Mouse (Mus musculus) ES-Bruce4 (cell line): Measurements from ENCODE around the gene Ranbp9. TPM values are rescaled to one million over a fixed set of nuclear protein-coding genes. Genes with fewer than 3 reads are reported as not detected.
A peak's percentile ranks its signal among the peaks of the same experiment; 100 is the strongest.

Experiments used
- H3K27ac ChIP-seq: 2 replicates; pipeline ENCODE4 v1.5.1; 2012; ENCODE audit warnings: low read length, inconsistent platforms; ENCODE audit not compliant: insufficient read depth
- H3K27me3 ChIP-seq: 2 replicates; pipeline ENCODE4 v1.6.1; 2012; ENCODE audit warnings: mild to moderate bottlenecking, low read length, inconsistent platforms; ENCODE audit not compliant: control insufficient read depth, poor library complexity, insufficient read depth, severe bottlenecking
- H3K36me3 ChIP-seq: 2 replicates; pipeline ENCODE4 v1.6.1; 2012; ENCODE audit warnings: inconsistent platforms, mild to moderate bottlenecking, low read length, moderate library complexity; ENCODE audit not compliant: control insufficient read depth, poor library complexity, insufficient read depth, severe bottlenecking
- H3K4me1 ChIP-seq: one replicate; pipeline ENCODE4 v1.8.1; 2011; ENCODE audit warnings: low read length; ENCODE audit not compliant: control insufficient read depth, insufficient read depth
- H3K4me3 ChIP-seq: 2 replicates; pipeline ENCODE4 v1.5.1; 2011; ENCODE audit warnings: low read depth, mild to moderate bottlenecking, low read length
- H3K9ac ChIP-seq: 2 replicates; pipeline ENCODE4 v1.6.1; 2012; ENCODE audit warnings: low read depth, mild to moderate bottlenecking, inconsistent platforms; ENCODE audit not compliant: poor library complexity, severe bottlenecking
- H3K9me3 ChIP-seq: replicated peaks from 2 replicates; pipeline ENCODE4 v1.6.1; 2012; ENCODE audit warnings: mild to moderate bottlenecking, low read length, inconsistent platforms; ENCODE audit not compliant: control insufficient read depth, poor library complexity, insufficient read depth, severe bottlenecking
- CTCF ChIP-seq: IDR thresholded peaks from one replicate; pipeline ENCODE4 v1.8.1; 2011; ENCODE audit warnings: low read depth, low read length
- EP300 ChIP-seq: IDR thresholded peaks from 2 replicates; pipeline ENCODE4 v1.6.1; 2011; ENCODE audit warnings: low read depth, low read length; ENCODE audit not compliant: insufficient read depth
- POLR2A ChIP-seq: IDR thresholded peaks from one replicate; pipeline ENCODE4 v1.8.1; 2011; ENCODE audit warnings: low read length; ENCODE audit not compliant: insufficient read depth
- polyA plus RNA-seq: library from polyadenylated mRNA; stranded (reverse); fragments of >200 nt; gene quantifications from 2 replicates; pipeline ENCODE4 v1.2.4, GENCODE M21; 2011; ENCODE audit warnings: low read depth; ENCODE audit not compliant: missing spikeins, insufficient read depth, insufficient read length

Ranbp9 gene
- polyA plus RNA-seq, 1 experiment: 79.6 TPM

GRCm38 (mm10) chr13:43514950-43515358 is 33.9 kb upstream of the Ranbp9 start:
- Histone ChIP-seq H3K27me3 (no peaks in the 10 kb centered on the region), H3K4me1 (no peaks in the 10 kb centered on the region), H3K9me3 (no peaks in the 10 kb centered on the region), H3K9ac (peak overlapping the region; percentile 44), H3K4me3 (peak overlapping the region; percentile 64), H3K36me3 (no peaks in the 10 kb centered on the region), H3K27ac (no peak overlapping the region)
- TF ChIP-seq POLR2A (peak; percentile 93), EP300 (no peak), CTCF (no peak)

DNA sequence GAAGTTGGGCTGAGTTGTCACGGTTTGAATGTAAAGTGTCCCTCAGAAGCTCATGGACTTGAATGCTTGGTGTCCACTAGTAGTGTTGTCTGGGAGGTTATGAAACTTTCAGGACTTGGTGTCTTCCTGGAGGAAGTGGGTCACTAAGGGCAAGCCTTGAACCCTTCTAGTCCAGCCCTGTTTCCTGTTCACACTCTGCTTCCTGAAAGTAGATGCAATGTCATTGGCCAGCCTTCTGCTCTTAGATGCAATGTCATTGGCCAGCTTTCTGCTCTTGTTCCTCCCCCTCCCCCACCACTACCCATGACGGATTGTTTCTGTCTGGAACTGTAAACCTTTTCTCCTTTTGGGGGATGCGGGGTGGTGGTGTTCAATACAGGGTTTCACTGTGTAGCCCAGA is 31.7 kb upstream of the Ranbp9 start:
- H3K36me3 ChIP-seq: no peaks in the 10 kb centered on the region
- no peak overlapping the region for H3K4me3 ChIP-seq
- no peak overlapping the region for H3K9ac ChIP-seq
- H3K4me1 ChIP-seq: no peaks in the 10 kb centered on the region
- H3K9me3 ChIP-seq: no peaks in the 10 kb centered on the region
- no peaks in the 10 kb centered on the region for H3K27me3 ChIP-seq
- TF ChIP-seq CTCF (no peak), EP300 (no peak), POLR2A (no peak)
- H3K27ac ChIP-seq: no peak overlapping the region

DNA sequence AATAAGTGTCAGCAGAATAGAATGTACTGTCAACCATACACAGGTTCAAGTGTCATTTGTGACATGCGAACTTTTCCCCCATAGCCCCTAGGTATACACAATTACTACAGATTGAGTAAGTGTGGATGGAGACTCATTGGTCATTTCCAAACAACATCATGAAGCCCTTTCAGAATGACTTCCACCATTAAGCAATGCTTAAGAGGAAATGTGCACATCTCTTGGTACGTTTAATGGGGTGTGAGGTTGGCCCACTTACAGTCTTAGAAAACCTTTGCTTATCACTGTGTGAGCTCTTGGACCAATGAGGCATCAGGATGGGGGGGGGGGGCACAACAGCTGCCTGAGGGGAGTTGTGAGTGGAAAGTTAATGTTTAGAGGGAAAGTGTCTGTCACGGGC is 24.7 kb upstream of the Ranbp9 start:
- H3K9ac ChIP-seq: no peak overlapping the region
- H3K4me3 ChIP-seq: no peak overlapping the region
- no peaks in the 10 kb centered on the region for H3K4me1 ChIP-seq
- no peak overlapping the region for H3K27ac ChIP-seq
- H3K9me3 ChIP-seq: no peaks in the 10 kb centered on the region
- H3K36me3 ChIP-seq: no peaks in the 10 kb centered on the region
- H3K27me3 ChIP-seq: no peaks in the 10 kb centered on the region
- no peak for TF ChIP-seq EP300
- TF ChIP-seq POLR2A: no peak
- no peak for TF ChIP-seq CTCF

DNA sequence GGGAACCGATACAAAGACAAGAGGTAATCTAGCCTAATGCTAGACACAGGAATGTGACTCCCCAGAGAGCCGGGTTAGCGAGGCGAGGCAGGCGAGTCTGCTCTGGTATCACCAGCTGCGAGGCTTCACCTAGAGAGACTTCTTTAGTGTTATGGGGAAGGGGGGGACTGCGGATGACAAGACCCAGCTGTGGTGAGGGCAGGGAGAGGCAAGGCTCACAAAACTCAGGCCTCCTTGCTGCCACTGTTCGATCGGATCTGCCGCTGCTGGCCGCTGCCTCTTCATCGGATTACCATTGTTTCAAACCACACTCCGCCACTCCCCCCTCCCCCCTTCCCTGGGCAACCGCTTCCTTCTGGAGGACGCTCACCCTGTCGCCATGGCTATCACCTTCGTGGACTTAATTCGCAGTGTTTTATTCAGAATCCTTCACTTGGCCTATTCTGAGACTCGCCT is 22.3 kb upstream of the Ranbp9 start:
- TF ChIP-seq CTCF (no peak), POLR2A (no peak), EP300 (no peak)
- H3K9ac ChIP-seq: 0 out of 2 replicates have a peak overlapping the region, but pooled peaks have one; percentile 3

GRCm38 (mm10) chr13:43501601-43502000 is 20.5 kb upstream of the Ranbp9 start:
- no peaks in the 10 kb centered on the region for H3K27me3 ChIP-seq

More for the DNA sequence above, 22.3 kb upstream of the Ranbp9 start:
- Histone ChIP-seq H3K4me3 (peak overlapping the region; percentile 27), H3K36me3 (no peaks in the 10 kb centered on the region), H3K9me3 (no peaks in the 10 kb centered on the region), H3K27me3 (no peaks in the 10 kb centered on the region), H3K4me1 (peaks cover 2% of the 10 kb centered on the region), H3K27ac (no peak overlapping the region)

GRCm38 (mm10) chr13:43500483-43500850 is 19.4 kb upstream of the Ranbp9 start:
- Histone ChIP-seq H3K36me3 (no peaks in the 10 kb centered on the region), H3K9me3 (no peaks in the 10 kb centered on the region), H3K4me3 (no peak overlapping the region), H3K27ac (no peak overlapping the region), H3K4me1 (peaks cover 2% of the 10 kb centered on the region), H3K9ac (no peak overlapping the region), H3K27me3 (no peaks in the 10 kb centered on the region)
- TF ChIP-seq CTCF: no peak
- no peak for TF ChIP-seq POLR2A
- TF ChIP-seq EP300: no peak

More at GRCm38 (mm10) chr13:43501601-43502000, 20.5 kb upstream of the Ranbp9 start:
- TF ChIP-seq EP300 (0 out of 2 replicates have a peak, but pooled peaks have one; percentile 31), POLR2A (no peak)
- Histone ChIP-seq H3K27ac (peak overlapping the region; percentile 26; the same call in 1 of the 2 replicates), H3K4me3 (no peak overlapping the region), H3K9ac (no peak overlapping the region), H3K4me1 (peaks cover 2% of the 10 kb centered on the region), H3K36me3 (no peaks in the 10 kb centered on the region), H3K9me3 (no peaks in the 10 kb centered on the region)
